32 mouse cellular contexts compared by ENCODE assay signal in the genomic region with DNA sequence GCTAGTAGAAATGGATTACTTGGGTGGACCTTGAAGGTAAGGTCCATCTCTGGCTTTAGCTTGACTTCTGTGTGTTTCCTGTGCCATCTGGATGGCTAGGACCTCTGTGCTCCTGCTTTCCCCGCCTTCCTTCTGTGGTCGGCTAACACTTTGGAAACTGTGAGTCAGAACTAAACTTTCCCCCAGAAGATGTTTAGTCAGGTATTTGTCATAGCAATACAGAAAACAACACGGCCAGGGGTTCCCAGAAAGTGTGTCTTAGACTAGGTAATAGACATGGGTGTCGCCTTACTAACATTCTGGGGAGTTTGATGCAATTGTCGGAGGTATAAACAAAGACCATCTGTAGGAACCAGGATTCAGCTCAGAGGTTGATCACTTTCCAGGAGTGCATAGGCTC. TPM values are rescaled to one million over a fixed set of nuclear protein-coding genes. Genes with fewer than 3 reads are reported as not detected.
A peak's percentile ranks its signal among the peaks of the same experiment; 100 is the strongest.
DNase-seq lines count a peak whose midpoint lies in the region; ATAC-seq and TF ChIP-seq lines count a peak whose summit lies in the region.
"Had no signal": no experiment of that assay in that cellular context is flagged by ENCODE, and none has a peak within 500 bp of the region (broad histone marks: within the 10 kb centered on the region; RNA-seq: fewer than 3 reads in every experiment).

No protein-coding gene starts in this region.

- DNase-seq in lung, postnatal 0 days (ENCODE audit: low spot score) = peak; percentile 53
- no peak for DNase-seq in lung, postnatal 14 days
- peak; percentile 33 for DNase-seq in Muller cell, postnatal 12 days (ENCODE audit: inconsistent ontology term)
- peak; percentile 50 for DNase-seq in induced T-regulatory cell, adult 2 months (ENCODE audit: low read depth)
- no peak for DNase-seq in kidney, adult 11 months
- no peak for DNase-seq in yolk sac, embryonic 10.5 days (ENCODE audit: low spot score)
- DNase-seq in adrenal gland, postnatal 10 days = no peak
- DNase-seq: adrenal gland, postnatal 25 days; cerebellum, adult 11-12 months; cerebellum, adult 9-11 months; embryo, embryonic 11 days; heart, adult 2 months; kidney, adult 9 months; kidney, postnatal 10 days; layer of hippocampus, postnatal 36 days; left cerebral cortex, postnatal 4 days; liver; lung, adult 2 months; right cerebral cortex, postnatal 25 days; thymus, adult 18-20 months; thymus, postnatal 25 days had no signal

- no peaks in the 10 kb centered on the region for H3K9me3 ChIP-seq in lung, postnatal 0 days (ENCODE audit: low read length)
- H3K9me3 ChIP-seq: embryonic facial prominence, embryonic 12.5 days; heart, embryonic 13.5 days; hindbrain, embryonic 15.5 days; intestine, embryonic 15.5 days; midbrain, embryonic 10.5 days; midbrain, embryonic 15.5 days had no signal

- no peak for TF ChIP-seq EP300 in lung, postnatal 0 days (IDR thresholded peaks at IDR 0.05)

- no peaks in the 10 kb centered on the region for H3K27me3 ChIP-seq in lung, postnatal 0 days (replicated peaks; ENCODE audit: insufficient read depth, low read length)
- H3K27me3 ChIP-seq: embryonic facial prominence, embryonic 12.5 days; heart, embryonic 13.5 days; hindbrain, embryonic 15.5 days; intestine, embryonic 15.5 days; midbrain, embryonic 15.5 days had no signal

- H3K4me1 ChIP-seq in lung, postnatal 0 days (ENCODE audit: insufficient read depth, low read depth, low read length) = no peaks in the 10 kb centered on the region
- H3K4me1 ChIP-seq: embryonic facial prominence, embryonic 12.5 days; heart, embryonic 13.5 days; hindbrain, embryonic 15.5 days; intestine, embryonic 15.5 days; midbrain, embryonic 10.5 days; midbrain, embryonic 15.5 days had no signal

- H3K4me2 ChIP-seq in lung, postnatal 0 days (replicated peaks; ENCODE audit: low read depth, low read length) = no peak overlapping the region
- H3K4me2 ChIP-seq: embryonic facial prominence, embryonic 12.5 days; heart, embryonic 13.5 days; hindbrain, embryonic 15.5 days; intestine, embryonic 15.5 days; midbrain, embryonic 15.5 days had no signal

- peak; percentile 56 for ATAC-seq in lung, postnatal 0 days
- ATAC-seq: forebrain, embryonic 16.5 days; intestine, embryonic 15.5 days; midbrain, embryonic 15.5 days had no signal

- H3K9ac ChIP-seq in lung, postnatal 0 days (replicated peaks; ENCODE audit: low read depth) = no peak overlapping the region
- H3K9ac ChIP-seq: embryonic facial prominence, embryonic 12.5 days; heart, embryonic 13.5 days; hindbrain, embryonic 15.5 days; intestine, embryonic 15.5 days; liver, embryonic 14.5 days; midbrain, embryonic 15.5 days had no signal

- 59% methylated on average over 5 of the region's 5 CpGs for WGBS in lung, postnatal 0 days

- H3K27ac ChIP-seq in lung, postnatal 0 days (ENCODE audit: low read length) = no peak overlapping the region
- H3K27ac ChIP-seq: embryonic facial prominence, embryonic 12.5 days; heart, adult 2 months; heart, embryonic 13.5 days; hindbrain, embryonic 15.5 days; intestine, embryonic 15.5 days; liver, embryonic 14.5 days; midbrain, embryonic 10.5 days; midbrain, embryonic 15.5 days; stomach, postnatal 0 days had no signal

- H3K36me3 ChIP-seq in lung, postnatal 0 days (ENCODE audit: insufficient read depth, low read length) = no peaks in the 10 kb centered on the region
- H3K36me3 ChIP-seq: embryonic facial prominence, embryonic 12.5 days; heart, embryonic 13.5 days; hindbrain, embryonic 15.5 days; intestine, embryonic 15.5 days; midbrain, embryonic 10.5 days; midbrain, embryonic 15.5 days had no signal

- no peak overlapping the region for H3K4me3 ChIP-seq in lung, postnatal 0 days (ENCODE audit: low read depth, low read length)
- H3K4me3 ChIP-seq: embryonic facial prominence, embryonic 12.5 days; heart, adult 2 months; heart, embryonic 13.5 days; hindbrain, embryonic 15.5 days; intestine, embryonic 15.5 days; midbrain, embryonic 10.5 days; midbrain, embryonic 15.5 days had no signal

- TF ChIP-seq CTCF in lung, postnatal 0 days (IDR thresholded peaks at IDR 0.05) = no peak

RNA-seq across cellular contexts. Expression of a gene that starts 16.6 kb away (rescaled TPM):
- polyA plus RNA-seq in lung, postnatal 0 days (2015; fragmentation: Nextera tagmentation; extraction: Ambion mirVana) = 4.5 and 5.7 TPM in 2 replicates
- total RNA-seq in adrenal gland, postnatal 10 days (2021) = under 1 TPM; 0.09 to 0.27 TPM
- total RNA-seq: adrenal gland, postnatal 25 days; megakaryocyte progenitor cell, adult 5-6 weeks; neutrophil, adult 5-6 weeks had no signal

RNA-seq across cellular contexts. Expression of a gene that starts 53.4 kb away (rescaled TPM):
- polyA plus RNA-seq in lung, postnatal 0 days (2015; fragmentation: Nextera tagmentation; extraction: Ambion mirVana) = 18.5 and 19.8 TPM in 2 replicates
- total RNA-seq in adrenal gland, postnatal 10 days (2021) = 10 to 100 TPM; 12.7 to 13.0 TPM

Comparison
In these comparisons a context has a peak if more than half of its experiments do, and no peak if none do; other contexts are left out.
1. DNase-seq: peak in lung, postnatal 0 days (single experiment), Muller cell, postnatal 12 days (single experiment) and induced T-regulatory cell, adult 2 months (single experiment); none in lung, postnatal 14 days (single experiment), kidney, adult 11 months (single experiment), yolk sac, embryonic 10.5 days (single experiment) and adrenal gland, postnatal 10 days (single experiment).